Mouse (Mus musculus) midbrain, embryonic 10.5 days (tissue): ENCODE measurements around the gene Fuca1. TPM values are rescaled to one million over a fixed set of nuclear protein-coding genes. Genes with fewer than 3 reads are reported as not detected.

ENCODE experiments used
- DNase-seq: peaks from one replicate; pipeline ENCODE4 v3.0.0-alpha.2; 2017; ENCODE audit warnings: low spot score
- H3K27ac ChIP-seq: fragments of 300-500 bp; sonication (generic); replicated peaks from 2 replicates; pipeline ENCODE4 v1.5.1; 2016; ENCODE audit warnings: mild to moderate bottlenecking
- H3K27me3 ChIP-seq: fragments of 300-500 bp; sonication (generic); 2 replicates; pipeline ENCODE4 v1.6.1; 2016; ENCODE audit warnings: low read depth, mild to moderate bottlenecking; ENCODE audit not compliant: poor library complexity, severe bottlenecking
- H3K36me3 ChIP-seq: fragments of 300-500 bp; sonication (generic); 2 replicates; pipeline ENCODE4 v1.6.1; 2016; ENCODE audit warnings: mild to moderate bottlenecking, moderate library complexity
- H3K4me1 ChIP-seq: fragments of 300-500 bp; sonication (generic); 2 replicates; pipeline ENCODE4 v1.6.1; 2016
- H3K4me3 ChIP-seq: fragments of 300-500 bp; sonication (generic); 2 replicates; pipeline ENCODE4 v1.5.1; 2016; ENCODE audit warnings: mild to moderate bottlenecking, moderate library complexity
- H3K9me3 ChIP-seq: fragments of 300-500 bp; sonication (generic); replicated peaks from 2 replicates; pipeline ENCODE4 v1.6.1; 2016; ENCODE audit warnings: mild to moderate bottlenecking
- WGBS: fragments of 180-500 bp; shearing (Covaris S2); methylation state at CpG from one replicate; pipeline ENCODE4 v1.1.7; 2016; 5-methylcytosine and 5-hydroxymethylcytosine counted together
- polyA plus RNA-seq: library from polyadenylated mRNA; unstranded; fragments of >200 nt; fragmentation: Nextera tagmentation; extraction: Ambion mirVana; gene quantifications from 2 replicates; pipeline ENCODE4 v1.2.1, GENCODE M21; 2016

Gene Fuca1
- polyA plus RNA-seq, 1 experiment from 2014 or later, result 54.0 TPM

DNA sequence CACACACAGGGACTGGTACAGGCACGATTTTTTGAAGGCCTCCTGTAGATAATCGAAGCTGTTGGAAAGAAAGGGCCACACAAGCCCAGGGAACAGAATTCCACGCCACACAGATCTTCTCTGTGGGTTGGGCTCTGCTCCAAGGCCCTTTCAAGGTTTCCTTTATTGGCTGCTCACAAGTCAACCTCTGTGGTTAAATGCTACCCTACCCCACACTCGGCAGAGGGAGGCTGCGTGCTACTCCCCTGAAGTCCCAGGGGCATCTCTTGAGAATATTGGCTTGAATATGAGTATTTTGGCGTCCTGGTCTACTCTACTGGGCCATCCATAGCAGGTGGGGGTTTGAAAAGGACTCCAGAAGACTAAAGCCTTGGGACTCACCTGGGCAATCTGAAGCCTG is 24.4 kb upstream of the Fuca1 start:
- no peak overlapping the region for H3K27ac ChIP-seq
- DNase-seq, result no peak
- H3K36me3 ChIP-seq, result no peaks in the 10 kb centered on the region
- no peaks in the 10 kb centered on the region for H3K9me3 ChIP-seq
- 88% methylated on average over 6 of the region's 6 CpGs for WGBS
- no peak overlapping the region for H3K4me3 ChIP-seq
- 0 out of 2 replicates have a peak, but pooled peaks cover 5% of the 10 kb centered on the region for H3K4me1 ChIP-seq
- H3K27me3 ChIP-seq, result no peaks in the 10 kb centered on the region

DNA sequence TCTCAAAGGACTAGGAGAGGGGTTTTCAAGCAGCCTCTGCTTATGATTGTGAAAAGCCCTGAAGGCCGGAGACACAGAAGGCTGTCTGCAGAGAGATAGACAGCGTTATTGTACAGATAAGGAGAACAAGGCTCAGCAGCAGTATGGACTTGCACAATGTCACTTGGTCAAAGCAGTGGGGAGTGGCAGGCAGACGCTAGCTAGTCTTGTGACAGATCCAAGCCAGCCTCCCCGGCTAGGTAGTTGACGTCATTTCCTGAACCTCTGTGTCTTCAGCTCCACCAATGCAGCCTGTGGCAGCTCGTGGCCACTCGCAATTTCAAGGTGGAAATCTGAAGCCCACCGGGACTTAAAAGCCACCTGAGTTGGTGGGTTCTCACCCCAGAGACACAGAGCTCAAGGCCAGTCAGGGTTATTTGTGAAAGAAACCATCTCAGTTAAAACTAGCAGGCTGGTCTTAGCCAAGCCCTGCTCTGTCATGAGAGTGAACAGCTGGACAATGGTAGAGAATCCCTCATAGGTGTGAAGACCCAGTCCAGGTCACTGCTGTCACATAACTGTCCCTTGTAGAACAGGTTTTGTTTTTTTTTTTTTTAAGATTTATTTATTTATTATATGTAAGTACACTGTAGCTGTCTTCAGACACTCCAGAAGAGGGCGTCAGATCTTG is 22.0 kb upstream of the Fuca1 start:
- no peak for DNase-seq
- 0 out of 2 replicates have a peak, but pooled peaks cover 5% of the 10 kb centered on the region for H3K4me1 ChIP-seq
- WGBS, result 86% methylated on average over 9 of the region's 9 CpGs
- 0 out of 2 replicates have a peak overlapping the region, but pooled peaks have one; percentile 23 for H3K27ac ChIP-seq
- H3K4me3 ChIP-seq, result no peak overlapping the region
- H3K36me3 ChIP-seq, result no peaks in the 10 kb centered on the region
- no peaks in the 10 kb centered on the region for H3K27me3 ChIP-seq
- no peaks in the 10 kb centered on the region for H3K9me3 ChIP-seq

DNA sequence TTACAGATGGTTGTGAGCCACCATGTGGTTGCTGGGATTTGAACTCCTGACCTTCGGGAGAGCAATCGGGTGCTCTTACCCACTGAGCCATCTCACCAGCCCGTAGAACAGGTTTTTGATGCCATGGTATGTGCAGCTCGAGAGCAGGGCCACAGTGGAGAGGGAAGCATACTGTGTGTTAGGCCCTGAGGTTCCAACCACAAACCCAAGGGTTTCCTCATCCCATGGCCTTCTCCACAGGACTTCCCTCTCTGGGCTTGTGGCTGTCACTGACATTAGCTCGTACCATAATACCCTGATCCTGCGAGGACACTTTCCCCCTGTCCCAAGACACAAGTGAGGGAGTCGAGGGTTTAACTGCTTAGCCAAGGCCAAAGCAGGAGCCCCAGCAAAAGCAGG is 21.5 kb upstream of the Fuca1 start:
- Histone ChIP-seq H3K4me1 (0 out of 2 replicates have a peak, but pooled peaks cover 5% of the 10 kb centered on the region), H3K27ac (no peak overlapping the region), H3K36me3 (no peaks in the 10 kb centered on the region), H3K27me3 (no peaks in the 10 kb centered on the region), H3K4me3 (no peak overlapping the region), H3K9me3 (no peaks in the 10 kb centered on the region)
- WGBS, result 88% methylated on average over 7 of the region's 7 CpGs
- DNase-seq, result no peak

- Histone ChIP-seq H3K4me1 (0 out of 2 replicates have a peak, but pooled peaks cover 4% of the 10 kb centered on the region), H3K36me3 (no peaks in the 10 kb centered on the region), H3K9me3 (no peaks in the 10 kb centered on the region), H3K27ac (no peak overlapping the region), H3K27me3 (no peaks in the 10 kb centered on the region), H3K4me3 (no peak overlapping the region)
- 83% methylated on average over 5 of the region's 5 CpGs for WGBS
- DNase-seq, result no peak
These were observed 20.5 kb upstream of the Fuca1 start for GRCm38 (mm10) chr4:135900008-135900407.

DNA sequence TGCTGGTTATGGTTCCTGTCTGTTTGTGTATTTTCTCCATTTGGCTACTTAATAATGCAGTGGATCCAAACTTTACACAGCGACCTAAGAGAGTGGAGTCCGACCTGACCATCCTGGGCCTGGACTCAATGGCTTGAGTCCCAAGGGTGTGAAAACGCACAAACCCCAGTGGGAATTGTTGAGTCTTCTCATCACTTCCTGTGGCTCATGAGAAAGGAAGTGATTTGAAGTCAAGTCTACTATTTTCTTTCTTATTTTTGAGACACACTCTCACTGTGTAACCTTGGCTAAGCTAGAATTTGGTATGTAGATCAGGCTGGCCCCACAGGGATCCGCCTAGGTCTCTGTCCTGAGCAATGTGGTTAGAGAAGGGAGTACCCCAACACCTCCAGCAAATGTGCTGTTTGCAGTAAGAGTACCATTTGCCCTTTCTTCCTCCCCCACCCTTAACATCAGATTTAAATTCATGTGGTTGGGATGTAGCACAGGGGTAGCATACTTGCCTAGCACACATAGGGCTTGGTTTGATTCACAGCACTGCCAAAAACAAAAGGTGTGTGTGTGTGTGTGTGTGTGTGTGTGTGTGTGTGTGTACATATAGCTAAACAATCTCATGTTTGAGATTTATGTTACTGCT is 17.8 kb upstream of the Fuca1 start:
- DNase-seq, result no peak
- H3K27ac ChIP-seq, result no peak overlapping the region

DNA sequence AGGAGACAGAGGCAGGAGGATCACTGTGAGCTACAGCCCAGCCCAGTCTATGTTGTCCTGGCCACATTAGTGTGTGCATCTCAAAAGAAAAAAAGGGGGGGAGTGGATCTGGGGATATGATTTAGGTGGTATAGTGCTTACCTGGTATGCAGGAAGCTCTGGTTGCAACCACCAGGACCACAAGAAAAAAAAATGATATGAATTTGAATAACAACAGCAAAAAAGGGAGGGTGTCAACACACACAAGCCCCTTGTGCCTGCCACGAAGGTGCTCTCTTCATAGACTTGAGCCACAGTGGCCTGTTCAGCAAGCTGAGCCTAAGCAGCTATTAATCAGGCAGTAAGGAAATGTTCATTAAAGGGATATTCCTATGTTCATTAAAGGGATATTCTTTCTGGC is 15.7 kb upstream of the Fuca1 start:
- H3K4me1 ChIP-seq, result no peaks in the 10 kb centered on the region
- WGBS, result 74% methylated on average over 1 of the region's 1 CpGs
- no peak overlapping the region for H3K4me3 ChIP-seq

More for the DNA sequence above, 17.8 kb upstream of the Fuca1 start:
- no peaks in the 10 kb centered on the region for H3K9me3 ChIP-seq
- no peaks in the 10 kb centered on the region for H3K4me1 ChIP-seq
- WGBS, result 87% methylated on average over 4 of the region's 4 CpGs
- H3K4me3 ChIP-seq, result no peak overlapping the region
- no peaks in the 10 kb centered on the region for H3K27me3 ChIP-seq
- H3K36me3 ChIP-seq, result no peaks in the 10 kb centered on the region

DNA sequence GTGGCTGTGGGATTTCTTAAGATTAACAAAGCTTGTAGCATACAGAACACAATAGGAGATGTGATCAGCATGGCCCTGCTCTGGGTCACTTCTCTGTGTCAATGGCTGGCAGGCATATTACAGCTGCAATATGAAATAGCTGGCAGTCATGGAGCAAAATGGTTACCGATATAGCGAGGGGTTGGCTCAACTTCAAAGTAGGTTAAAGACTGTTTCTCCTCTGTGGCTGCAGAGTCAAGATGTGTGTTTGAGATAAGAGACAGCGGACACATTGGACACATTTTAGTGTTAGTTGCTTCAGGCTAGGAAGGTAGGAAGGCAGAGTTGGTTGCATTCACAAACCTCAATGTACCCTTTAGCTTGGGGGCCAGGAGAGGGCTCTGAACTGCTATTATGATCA is 13.9 kb upstream of the Fuca1 start:
- no peak overlapping the region for H3K27ac ChIP-seq
- no peaks in the 10 kb centered on the region for H3K9me3 ChIP-seq
- 95% methylated on average over 3 of the region's 3 CpGs for WGBS
- no peak for DNase-seq
- no peaks in the 10 kb centered on the region for H3K27me3 ChIP-seq
- H3K4me3 ChIP-seq, result no peak overlapping the region
- no peaks in the 10 kb centered on the region for H3K36me3 ChIP-seq
- H3K4me1 ChIP-seq, result peaks cover 4% of the 10 kb centered on the region; the same call in 1 of the 2 replicates

More for the DNA sequence above, 15.7 kb upstream of the Fuca1 start:
- Histone ChIP-seq H3K27me3 (no peaks in the 10 kb centered on the region), H3K9me3 (no peaks in the 10 kb centered on the region), H3K27ac (no peak overlapping the region), H3K36me3 (no peaks in the 10 kb centered on the region)
- no peak for DNase-seq

- DNase-seq, result no peak
- WGBS, result 79% methylated on average over 13 of the region's 13 CpGs
- H3K27me3 ChIP-seq, result no peaks in the 10 kb centered on the region
- H3K4me1 ChIP-seq, result peaks cover 16% of the 10 kb centered on the region
- H3K27ac ChIP-seq, result no peak overlapping the region
- H3K36me3 ChIP-seq, result no peaks in the 10 kb centered on the region
- H3K9me3 ChIP-seq, result no peaks in the 10 kb centered on the region
- no peak overlapping the region for H3K4me3 ChIP-seq
These were observed 11.0 kb upstream of the Fuca1 start for GRCm38 (mm10) chr4:135909326-135910066.

- Histone ChIP-seq H3K27ac (0 out of 2 replicates have a peak overlapping the region, but pooled peaks have one; percentile 4), H3K4me1 (peaks cover 16% of the 10 kb centered on the region), H3K9me3 (no peaks in the 10 kb centered on the region), H3K36me3 (no peaks in the 10 kb centered on the region), H3K27me3 (no peaks in the 10 kb centered on the region), H3K4me3 (no peak overlapping the region)
- no peak for DNase-seq
- WGBS, result 75% methylated on average over 7 of the region's 7 CpGs
These were observed 9.0 kb upstream of the Fuca1 start for GRCm38 (mm10) chr4:135911531-135911930.

DNA sequence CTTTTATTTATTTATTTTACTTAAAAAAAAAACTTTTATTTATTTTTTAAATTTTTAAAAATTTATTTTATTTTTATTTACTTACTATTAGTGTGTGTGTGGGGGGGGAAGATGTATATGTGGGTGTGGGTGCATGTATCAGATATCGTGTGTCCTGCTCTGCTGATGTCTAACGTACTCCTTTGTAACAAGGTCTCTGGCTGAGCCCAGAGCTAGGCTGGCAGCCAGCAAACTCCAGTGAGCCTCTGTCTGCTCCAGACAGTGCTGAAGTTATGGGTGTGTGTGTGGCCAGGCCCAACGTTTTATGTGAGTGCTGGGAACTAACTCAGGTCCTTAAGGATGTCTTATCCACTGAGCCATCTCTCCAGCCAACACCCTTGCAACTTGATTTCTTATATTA is 8.4 kb upstream of the Fuca1 start:
- Histone ChIP-seq H3K4me1 (peaks cover 16% of the 10 kb centered on the region), H3K27ac (peak overlapping the region; percentile 77), H3K9me3 (no peaks in the 10 kb centered on the region), H3K27me3 (no peaks in the 10 kb centered on the region), H3K4me3 (no peak overlapping the region), H3K36me3 (no peaks in the 10 kb centered on the region)
- WGBS, result 78% methylated on average over 3 of the region's 3 CpGs
- no peak for DNase-seq

- DNase-seq, result peak; percentile 50
- Histone ChIP-seq H3K27ac (peak overlapping the region; percentile 77), H3K27me3 (no peaks in the 10 kb centered on the region), H3K9me3 (no peaks in the 10 kb centered on the region), H3K36me3 (no peaks in the 10 kb centered on the region), H3K4me1 (peaks cover 16% of the 10 kb centered on the region), H3K4me3 (no peak overlapping the region)
- WGBS, result 56% methylated on average over 3 of the region's 3 CpGs
These were observed 7.7 kb upstream of the Fuca1 start for GRCm38 (mm10) chr4:135912835-135913234.

- no peak for DNase-seq
- Histone ChIP-seq H3K36me3 (no peaks in the 10 kb centered on the region), H3K27ac (peak overlapping the region; percentile 77), H3K4me1 (peaks cover 16% of the 10 kb centered on the region), H3K9me3 (no peaks in the 10 kb centered on the region), H3K4me3 (no peak overlapping the region), H3K27me3 (no peaks in the 10 kb centered on the region)
- WGBS, result 82% methylated on average over 4 of the region's 4 CpGs
These were observed 7.1 kb upstream of the Fuca1 start for GRCm38 (mm10) chr4:135913433-135913832.
